In the genomic region with DNA sequence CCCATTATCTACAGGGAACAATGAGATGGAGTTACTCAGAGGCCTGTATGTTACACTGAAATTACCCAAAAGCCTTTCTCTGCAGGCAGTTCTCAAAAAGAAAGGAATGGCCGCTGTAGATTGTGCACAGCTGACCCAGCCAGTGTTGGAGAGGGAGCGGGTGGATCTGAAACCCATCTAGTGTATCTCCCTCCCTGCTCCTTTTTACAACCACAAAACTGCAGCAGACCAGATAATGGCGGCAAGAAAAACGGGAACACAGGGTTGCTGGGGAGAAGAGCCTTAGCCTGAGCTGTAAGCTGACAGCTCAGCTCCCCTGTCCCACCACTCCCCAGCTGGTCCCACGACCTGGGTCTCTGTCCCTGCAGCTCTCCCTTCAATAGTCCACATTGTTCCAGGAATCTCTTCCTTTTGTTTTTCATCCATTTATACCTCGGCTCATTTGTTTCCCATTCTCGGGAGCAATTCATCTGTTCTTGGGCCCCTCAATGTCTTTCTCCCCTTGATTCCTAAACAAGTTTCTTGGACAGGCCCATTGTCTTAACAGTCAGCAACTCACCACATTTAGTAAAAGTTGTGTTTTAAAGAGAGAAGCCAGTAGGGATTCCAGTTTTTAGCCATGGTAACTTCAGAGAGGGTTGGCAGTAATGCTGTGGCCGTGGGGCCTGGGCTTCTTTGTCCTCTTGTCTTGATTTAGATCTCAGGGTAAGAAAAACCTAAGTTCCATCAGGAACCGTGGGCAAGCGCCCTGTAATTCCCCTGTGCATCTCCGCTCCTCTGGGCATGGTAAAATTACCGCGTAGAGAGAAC, we compare ENCODE assay signal across 21 mouse cellular contexts.
DNase-seq lines count a peak whose midpoint lies in the region; ATAC-seq lines count a peak whose summit lies in the region.
"Had no signal": no experiment of that assay in that cellular context is flagged by ENCODE, and none has a peak within 500 bp of the region (broad histone marks: within the 10 kb centered on the region; RNA-seq: fewer than 3 reads in every experiment).

No protein-coding gene starts in this region.

- no peaks in the 10 kb centered on the region for H3K9me3 ChIP-seq in neural tube, embryonic 11.5 days (ENCODE audit: control insufficient read depth, low read length)
- no peaks in the 10 kb centered on the region for H3K9me3 ChIP-seq in hindbrain, embryonic 16.5 days (ENCODE audit: control insufficient read depth, low read length)
- H3K9me3 ChIP-seq: G1E; lung, embryonic 15.5 days; midbrain, embryonic 13.5 days had no signal

- H3K4me2 ChIP-seq in neural tube, embryonic 11.5 days (ENCODE audit: low read depth): no peak overlapping the region
- no peak overlapping the region for H3K4me2 ChIP-seq in hindbrain, embryonic 16.5 days (ENCODE audit: low read length)
- H3K4me2 ChIP-seq: heart, embryonic 11.5 days; lung, embryonic 15.5 days; midbrain, embryonic 13.5 days had no signal

- H3K36me3 ChIP-seq in neural tube, embryonic 11.5 days (ENCODE audit: control insufficient read depth, insufficient read depth, low read length): no peaks in the 10 kb centered on the region
- no peaks in the 10 kb centered on the region for H3K36me3 ChIP-seq in hindbrain, embryonic 16.5 days (ENCODE audit: control insufficient read depth, insufficient read depth, low read length)
- H3K36me3 ChIP-seq: G1E; lung, embryonic 15.5 days; midbrain, embryonic 13.5 days had no signal

- WGBS in neural tube, embryonic 11.5 days: 35% methylated on average over 13 of the region's 13 CpGs
- WGBS in hindbrain, embryonic 16.5 days: 30% methylated on average over 13 of the region's 13 CpGs

- 0 out of 2 replicates have a peak, but pooled peaks cover 2% of the 10 kb centered on the region for H3K4me1 ChIP-seq in neural tube, embryonic 11.5 days (ENCODE audit: control insufficient read depth, insufficient read depth, low read length)
- H3K4me1 ChIP-seq in hindbrain, embryonic 16.5 days (ENCODE audit: control insufficient read depth, insufficient read depth, low read depth, low read length): peaks cover 7% of the 10 kb centered on the region; the same call in 1 of the 2 replicates

- DNase-seq in embryo, embryonic 10 days (ENCODE audit: low spot score): peak; percentile 34
- no peak for DNase-seq in embryo, embryonic 11 days
- DNase-seq in neural tube, embryonic 11.5 days (ENCODE audit: low spot score): peak; percentile 41
- no peak for DNase-seq in neural tube, embryonic 10.5 days (ENCODE audit: extremely low spot score, low spot score)
- DNase-seq in spleen, postnatal 10 days (ENCODE audit: low spot score in 2 of 2): no peak
- no peak for DNase-seq in retina, postnatal 1 day
- DNase-seq in adrenal gland, postnatal 14 days: no peak
- DNase-seq: cerebellum, postnatal 10 days; heart, postnatal 10 days; kidney, adult 2 months; kidney, postnatal 10 days; lung, postnatal 4 days; thymus, postnatal 25 days had no signal

- no peaks in the 10 kb centered on the region for H3K27me3 ChIP-seq in neural tube, embryonic 11.5 days (ENCODE audit: control insufficient read depth, insufficient read depth, low read length)
- no peaks in the 10 kb centered on the region for H3K27me3 ChIP-seq in hindbrain, embryonic 16.5 days (replicated peaks; ENCODE audit: control insufficient read depth, insufficient read depth, low read length)
- H3K27me3 ChIP-seq: lung, embryonic 15.5 days; midbrain, embryonic 13.5 days had no signal

- peak overlapping the region; percentile 45 for H3K27ac ChIP-seq in neural tube, embryonic 11.5 days (ENCODE audit: low read depth, low read length)
- H3K27ac ChIP-seq in hindbrain, embryonic 16.5 days (ENCODE audit: low read depth, low read length): no peak overlapping the region
- H3K27ac ChIP-seq: layer of hippocampus, adult 2 months; liver, embryonic 14.5 days; lung, embryonic 15.5 days; midbrain, embryonic 13.5 days had no signal

- ATAC-seq in neural tube, embryonic 11.5 days (ENCODE audit: insufficient read depth, low FRiP score, low TSS enrichment): peak; percentile 61
- ATAC-seq in hindbrain, embryonic 16.5 days: peak; percentile 62; the same call in 1 of the 2 replicates
- ATAC-seq: midbrain, embryonic 13.5 days had no signal

- H3K9ac ChIP-seq in neural tube, embryonic 11.5 days (ENCODE audit: low read length): no peak overlapping the region
- no peak overlapping the region for H3K9ac ChIP-seq in hindbrain, embryonic 16.5 days (ENCODE audit: low read depth, low read length)
- H3K9ac ChIP-seq: liver, embryonic 14.5 days; lung, embryonic 15.5 days; midbrain, embryonic 13.5 days had no signal

- no peak overlapping the region for H3K4me3 ChIP-seq in neural tube, embryonic 11.5 days (ENCODE audit: low read depth, low read length)
- no peak overlapping the region for H3K4me3 ChIP-seq in hindbrain, embryonic 16.5 days (ENCODE audit: low read length)
- H3K4me3 ChIP-seq: layer of hippocampus, adult 2 months; lung, embryonic 15.5 days; midbrain, embryonic 13.5 days; myocyte had no signal

Comparison
In these comparisons a context has a peak if more than half of its experiments do, and no peak if none do; other contexts are left out.
1. DNase-seq: peak in embryo, embryonic 10 days (single experiment) and neural tube, embryonic 11.5 days (single experiment); none in embryo, embryonic 11 days (single experiment), neural tube, embryonic 10.5 days (single experiment), spleen, postnatal 10 days (0 of 2), retina, postnatal 1 day (single experiment) and adrenal gland, postnatal 14 days (single experiment).